Mouse (Mus musculus) intestine, postnatal 0 days (tissue): ENCODE data around the gene Egflam. TPM values are rescaled to one million over a fixed set of nuclear protein-coding genes. Genes with fewer than 3 reads are reported as not detected.

Experiments
- ATAC-seq: fragments of 200-750 bp; cut with Nextera tagmentation; 2 replicates; pipeline ENCODE4 v1.8.0; 2017; ENCODE audit warnings: mild to moderate bottlenecking, moderate TSS enrichment, moderate library complexity
- H3K27ac ChIP-seq: fragments of 300-500 bp; sonication (generic); 2 replicates; pipeline ENCODE4 v1.5.1; 2014; ENCODE audit warnings: mild to moderate bottlenecking, low read depth, low read length, moderate library complexity
- H3K27me3 ChIP-seq: fragments of 300-500 bp; sonication (generic); replicated peaks from 2 replicates; pipeline ENCODE4 v1.6.1; 2014; ENCODE audit warnings: low read length, mixed read lengths; ENCODE audit not compliant: control insufficient read depth, insufficient read depth
- H3K36me3 ChIP-seq: fragments of 300-500 bp; sonication (generic); 2 replicates; pipeline ENCODE4 v1.6.1; 2014; ENCODE audit warnings: mild to moderate bottlenecking, moderate library complexity; ENCODE audit not compliant: control insufficient read depth, insufficient read depth
- H3K4me1 ChIP-seq: fragments of 300-500 bp; sonication (generic); replicated peaks from 2 replicates; pipeline ENCODE4 v1.6.1; 2014; ENCODE audit warnings: antibody characterized with exemption, low read length, mixed read lengths; ENCODE audit not compliant: control insufficient read depth, insufficient read depth
- H3K4me2 ChIP-seq: fragments of 300-500 bp; sonication (generic); replicated peaks from 2 replicates; pipeline ENCODE4 v1.6.1; 2014; ENCODE audit warnings: low read depth, mild to moderate bottlenecking, moderate library complexity
- H3K4me3 ChIP-seq: fragments of 300-500 bp; sonication (generic); 2 replicates; pipeline ENCODE4 v1.5.1; 2014; ENCODE audit warnings: low read depth, low read length
- H3K9ac ChIP-seq: fragments of 300-500 bp; sonication (generic); 2 replicates; pipeline ENCODE4 v1.6.1; 2014; ENCODE audit warnings: mild to moderate bottlenecking, low read depth, low read length
- H3K9me3 ChIP-seq: fragments of 300-500 bp; sonication (generic); 2 replicates; pipeline ENCODE4 v1.6.1; 2016; ENCODE audit warnings: mixed run types; ENCODE audit not compliant: control insufficient read depth
- CTCF ChIP-seq: sonication (generic); IDR thresholded peaks from 2 replicates; pipeline ENCODE4 v1.5.1; 2016; ENCODE audit warnings: low read depth, mild to moderate bottlenecking, control low read depth, antibody characterized with exemption, moderate library complexity
- WGBS: fragments of 180-500 bp; shearing (Covaris S2); extraction: QIAGEN DNeasy Blood & Tissue Kit; methylation state at CpG from one replicate; pipeline ENCODE4 v1.1.7; 2014; 5-methylcytosine and 5-hydroxymethylcytosine counted together
- polyA plus RNA-seq: library from polyadenylated mRNA; unstranded; fragments of >200 nt; fragmentation: Nextera tagmentation; extraction: Ambion mirVana; gene quantifications from 2 replicates; pipeline ENCODE4 v1.2.1, GENCODE M21; 2015

The Egflam gene
- polyA plus RNA-seq, 1 experiment from 2014 or later = 5.2 TPM

- no peak overlapping the region for H3K9ac ChIP-seq
- H3K36me3 ChIP-seq = no peaks in the 10 kb centered on the region; the same call in 1 of the 2 replicates
- H3K27ac ChIP-seq = no peak overlapping the region
- H3K4me1 ChIP-seq = no peaks in the 10 kb centered on the region
- no peaks in the 10 kb centered on the region for H3K9me3 ChIP-seq
- no peaks in the 10 kb centered on the region for H3K27me3 ChIP-seq
- ATAC-seq = no peak
- WGBS = 77% methylated on average over 3 of the region's 3 CpGs
- H3K4me3 ChIP-seq = no peak overlapping the region
- TF ChIP-seq CTCF = no peak
- no peak overlapping the region for H3K4me2 ChIP-seq
These were observed 200.3 kb downstream of the Egflam start for GRCm38 (mm10) chr15:7197652-7198445.

DNA sequence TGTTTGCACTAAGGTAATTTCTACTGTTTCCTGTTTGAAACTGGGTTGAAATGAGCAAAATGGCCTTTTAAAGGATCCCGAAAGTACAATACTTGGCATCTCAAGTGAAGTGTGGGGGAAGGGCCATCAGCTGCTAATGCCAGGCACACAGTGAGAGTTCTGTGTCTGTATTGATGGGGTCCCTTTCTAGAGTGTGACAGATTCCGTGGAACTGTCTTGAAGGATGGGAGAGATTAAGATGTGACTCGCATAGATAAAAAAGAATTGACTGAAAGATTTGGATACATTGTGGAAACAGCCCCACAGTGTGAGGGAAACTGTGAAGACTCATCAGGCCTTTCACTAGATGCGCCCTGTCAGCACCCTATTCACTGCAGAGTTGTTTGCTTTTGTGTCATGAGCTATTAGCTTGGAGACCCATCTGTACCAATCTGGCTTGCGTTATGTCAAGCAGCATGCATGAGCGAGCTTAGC is 203.4 kb downstream of the Egflam start:
- H3K9ac ChIP-seq = no peak overlapping the region
- H3K27ac ChIP-seq = no peak overlapping the region
- H3K27me3 ChIP-seq = no peaks in the 10 kb centered on the region
- peaks cover 6% of the 10 kb centered on the region; the same call in 1 of the 2 replicates for H3K36me3 ChIP-seq
- H3K4me1 ChIP-seq = no peaks in the 10 kb centered on the region
- no peak overlapping the region for H3K4me3 ChIP-seq
- no peak for ATAC-seq
- no peaks in the 10 kb centered on the region for H3K9me3 ChIP-seq
- WGBS = 82% methylated on average over 6 of the region's 6 CpGs
- no peak overlapping the region for H3K4me2 ChIP-seq
- TF ChIP-seq CTCF = no peak

DNA sequence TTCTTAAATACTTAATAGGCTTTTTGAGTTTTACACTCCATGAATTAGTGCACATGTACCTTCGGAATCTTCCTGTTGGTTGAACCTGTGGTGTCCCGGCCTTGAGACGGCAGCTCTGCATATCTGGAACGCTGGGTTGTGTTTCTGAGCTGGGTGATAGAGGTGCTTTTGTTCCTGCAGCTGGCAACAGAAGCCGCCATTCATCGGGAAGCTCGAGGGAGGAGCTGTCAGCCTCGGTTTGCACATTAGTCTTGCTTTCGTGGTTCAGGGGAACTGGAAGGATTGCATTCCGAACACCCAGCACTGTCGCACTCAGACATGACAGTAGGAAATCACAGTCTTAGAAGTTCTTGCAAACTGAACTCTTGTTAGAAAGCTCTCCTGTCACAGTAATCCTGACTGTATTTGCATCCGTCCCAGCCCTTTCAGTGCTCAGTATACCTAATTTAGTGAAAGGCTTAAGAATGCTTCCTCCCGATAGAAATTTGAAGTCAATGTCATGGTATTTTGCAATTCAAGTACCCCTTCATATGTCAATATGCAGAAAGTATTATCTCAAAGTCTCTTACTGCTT is 204.0 kb downstream of the Egflam start:
- Histone ChIP-seq H3K4me3 (no peak overlapping the region), H3K4me2 (no peak overlapping the region), H3K9ac (no peak overlapping the region), H3K27me3 (no peaks in the 10 kb centered on the region), H3K4me1 (no peaks in the 10 kb centered on the region), H3K27ac (no peak overlapping the region), H3K9me3 (no peaks in the 10 kb centered on the region), H3K36me3 (peaks cover 6% of the 10 kb centered on the region; the same call in 1 of the 2 replicates)
- no peak for TF ChIP-seq CTCF
- ATAC-seq = no peak
- WGBS = 39% methylated on average over 13 of the region's 13 CpGs

DNA sequence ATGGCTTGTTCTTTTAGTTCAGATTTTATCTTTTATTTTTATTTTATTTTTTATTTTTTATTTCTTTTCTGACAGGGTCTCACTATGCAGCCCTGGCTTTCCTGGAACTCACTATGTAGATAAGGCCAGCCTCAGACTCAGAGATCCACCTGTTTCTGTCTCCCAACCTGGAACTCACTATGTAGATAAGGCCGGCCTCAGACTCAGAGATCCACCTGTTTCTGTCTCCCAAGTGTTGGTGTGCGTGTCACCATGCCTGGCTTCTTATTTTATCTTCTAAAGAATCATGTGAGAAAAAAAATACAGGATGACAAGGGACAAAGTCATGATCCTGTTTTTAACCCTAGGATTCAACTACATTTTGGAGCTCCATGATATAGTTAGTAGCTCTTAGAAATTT is 205.6 kb downstream of the Egflam start:
- H3K4me1 ChIP-seq = no peaks in the 10 kb centered on the region
- no peaks in the 10 kb centered on the region for H3K27me3 ChIP-seq
- peaks cover 6% of the 10 kb centered on the region; the same call in 1 of the 2 replicates for H3K36me3 ChIP-seq
- no peak overlapping the region for H3K27ac ChIP-seq
- no peaks in the 10 kb centered on the region for H3K9me3 ChIP-seq
- ATAC-seq = no peak
- H3K9ac ChIP-seq = no peak overlapping the region
- no peak for TF ChIP-seq CTCF
- H3K4me2 ChIP-seq = no peak overlapping the region
- no peak overlapping the region for H3K4me3 ChIP-seq
- 94% methylated on average over 2 of the region's 2 CpGs for WGBS

DNA sequence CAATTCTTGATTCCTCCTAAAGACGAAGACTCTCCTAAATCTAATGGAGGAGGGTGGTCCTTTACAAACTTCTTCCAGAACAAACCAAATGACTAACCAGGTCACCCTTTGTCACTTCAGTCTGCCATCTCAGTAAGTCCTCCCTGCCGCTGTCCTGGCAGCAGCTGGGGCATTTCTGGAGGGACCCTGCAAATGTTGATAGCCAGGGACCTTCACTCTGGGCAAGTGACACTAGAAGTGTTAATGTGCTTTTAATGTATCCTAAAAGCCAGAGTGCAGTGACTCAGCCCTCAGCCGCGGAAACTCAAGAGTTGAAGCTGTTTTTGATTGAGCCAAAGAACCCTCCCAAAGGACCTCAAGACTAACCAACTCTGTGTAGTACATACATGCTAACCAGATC is 207.1 kb downstream of the Egflam start:
- no peak overlapping the region for H3K27ac ChIP-seq
- H3K36me3 ChIP-seq = peaks cover 6% of the 10 kb centered on the region; the same call in 1 of the 2 replicates
- no peak overlapping the region for H3K9ac ChIP-seq
- H3K9me3 ChIP-seq = no peaks in the 10 kb centered on the region
- WGBS = 92% methylated on average over 4 of the region's 4 CpGs
- no peaks in the 10 kb centered on the region for H3K27me3 ChIP-seq
- H3K4me1 ChIP-seq = no peaks in the 10 kb centered on the region
- no peak for ATAC-seq
- no peak for TF ChIP-seq CTCF
- no peak overlapping the region for H3K4me2 ChIP-seq
- no peak overlapping the region for H3K4me3 ChIP-seq

- Histone ChIP-seq H3K9ac (no peak overlapping the region), H3K27me3 (no peaks in the 10 kb centered on the region), H3K4me2 (no peak overlapping the region), H3K27ac (no peak overlapping the region), H3K4me1 (no peaks in the 10 kb centered on the region), H3K9me3 (no peaks in the 10 kb centered on the region), H3K36me3 (peaks cover 7% of the 10 kb centered on the region; the same call in 1 of the 2 replicates), H3K4me3 (no peak overlapping the region)
- no peak for TF ChIP-seq CTCF
- WGBS = 80% methylated on average over 22 of the region's 22 CpGs
- ATAC-seq = no peak
These were observed 208.3 kb downstream of the Egflam start for GRCm38 (mm10) chr15:7189678-7190454.
